Mouse (Mus musculus) hindbrain, embryonic 11.5 days (tissue): Measurements from ENCODE around the gene Polr2i. TPM values are rescaled to one million over a fixed set of nuclear protein-coding genes. Genes with fewer than 3 reads are reported as not detected.
A peak's percentile ranks its signal among the peaks of the same experiment; 100 is the strongest.
"Not testable (repeated sequence)": the region's sequence is repeated elsewhere in the genome, so short reads cannot be mapped to it uniquely, and the experiment has no call there.

ENCODE experiments used
- ATAC-seq: fragments of 200-750 bp; cut with Nextera tagmentation; 2 replicates; pipeline ENCODE4 v1.8.0; 2017; ENCODE audit warnings: mild to moderate bottlenecking, moderate TSS enrichment, moderate library complexity; ENCODE audit not compliant: low FRiP score
- DNase-seq: peaks from one replicate; pipeline ENCODE4 v3.0.0-alpha.2; 2015; ENCODE audit warnings: low spot score
- H3K27ac ChIP-seq: fragments of 300-500 bp; sonication (generic); 2 replicates; pipeline ENCODE4 v1.5.1; 2014; ENCODE audit warnings: mild to moderate bottlenecking, low read depth, low read length
- H3K27me3 ChIP-seq: fragments of 300-500 bp; sonication (generic); 2 replicates; pipeline ENCODE4 v1.6.1; 2014; ENCODE audit warnings: mild to moderate bottlenecking, low read length, moderate library complexity, mixed read lengths; ENCODE audit not compliant: control insufficient read depth, insufficient read depth
- H3K36me3 ChIP-seq: fragments of 300-500 bp; sonication (generic); 2 replicates; pipeline ENCODE4 v1.6.1; 2014; ENCODE audit warnings: mild to moderate bottlenecking, low read length, moderate library complexity, mixed read lengths; ENCODE audit not compliant: control insufficient read depth, insufficient read depth
- H3K4me1 ChIP-seq: fragments of 300-500 bp; sonication (generic); replicated peaks from 2 replicates; pipeline ENCODE4 v1.6.1; 2014; ENCODE audit warnings: low read length, mixed read lengths; ENCODE audit not compliant: control insufficient read depth, insufficient read depth
- H3K4me2 ChIP-seq: fragments of 300-500 bp; sonication (generic); replicated peaks from 2 replicates; pipeline ENCODE4 v1.6.1; 2014; ENCODE audit warnings: mild to moderate bottlenecking, low read depth, low read length
- H3K4me3 ChIP-seq: fragments of 300-500 bp; sonication (generic); 2 replicates; pipeline ENCODE4 v1.5.1; 2014; ENCODE audit warnings: low read depth, low read length
- H3K9ac ChIP-seq: fragments of 300-500 bp; sonication (generic); 2 replicates; pipeline ENCODE4 v1.6.1; 2014; ENCODE audit warnings: low read depth, low read length
- H3K9me3 ChIP-seq: fragments of 300-500 bp; sonication (generic); 2 replicates; pipeline ENCODE4 v1.6.1; 2016; ENCODE audit warnings: low read length; ENCODE audit not compliant: control insufficient read depth
- WGBS: fragments of 180-500 bp; shearing (Covaris S2); extraction: QIAGEN DNeasy Blood & Tissue Kit; methylation state at CpG from one replicate; pipeline ENCODE4 v1.1.7; 2014; 5-methylcytosine and 5-hydroxymethylcytosine counted together
- polyA plus RNA-seq: library from polyadenylated mRNA; unstranded; fragments of >200 nt; fragmentation: Nextera tagmentation; extraction: Ambion mirVana; gene quantifications from 2 replicates; pipeline ENCODE4 v1.2.1, GENCODE M21; 2014

Polr2i gene
- polyA plus RNA-seq, 1 experiment from 2014 or later, result 176 TPM

DNA sequence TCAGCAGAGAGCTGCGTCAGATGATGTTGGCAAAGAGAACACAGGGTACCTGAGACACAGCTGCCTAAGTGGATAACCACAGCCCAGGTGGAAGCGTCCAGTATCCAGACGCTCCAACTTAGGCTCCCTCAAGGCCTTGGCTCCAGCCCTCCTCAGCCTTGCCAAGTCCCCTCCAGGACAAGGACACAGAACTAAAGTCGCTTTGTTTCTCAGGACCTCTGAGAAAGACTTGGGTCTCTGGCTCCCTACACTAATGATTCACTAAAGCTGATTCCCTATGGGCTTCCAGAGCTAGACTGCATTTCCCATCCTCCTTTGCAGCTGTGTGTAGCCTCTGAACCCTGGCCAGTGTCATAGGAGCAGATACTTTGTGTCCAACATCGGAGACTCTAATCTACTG, 31.5 kb upstream of the Polr2i start:
- Histone ChIP-seq H3K36me3 (no peaks in the 10 kb centered on the region), H3K27me3 (no peaks in the 10 kb centered on the region), H3K4me2 (no peak overlapping the region), H3K27ac (no peak overlapping the region), H3K4me3 (no peak overlapping the region), H3K9ac (no peak overlapping the region), H3K9me3 (no peaks in the 10 kb centered on the region), H3K4me1 (no peaks in the 10 kb centered on the region; the same call in 1 of the 2 replicates)
- no peak for DNase-seq
- ATAC-seq, result no peak
- 80% methylated on average over 5 of the region's 5 CpGs for WGBS

DNA sequence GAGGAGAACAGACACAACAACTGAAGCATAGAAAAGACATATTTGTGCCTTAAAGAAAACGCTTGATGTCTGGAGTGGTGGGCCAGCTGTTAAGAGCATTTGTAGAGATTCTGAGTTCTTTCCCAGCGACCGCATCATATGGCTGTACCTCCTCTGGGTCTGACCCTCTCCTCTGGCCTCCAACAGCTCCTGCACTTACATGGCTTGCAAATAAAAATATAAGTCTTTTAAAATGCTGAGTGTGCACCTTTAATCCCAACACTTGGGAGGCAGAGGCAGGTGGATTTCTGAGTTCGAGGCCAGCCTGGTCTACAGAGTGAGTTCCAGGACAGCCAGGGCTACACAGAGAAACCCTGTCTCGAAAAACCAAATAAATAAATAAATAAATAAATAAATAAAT, 31.1 kb upstream of the Polr2i start:
- H3K9me3 ChIP-seq, H3K4me2 ChIP-seq, H3K36me3 ChIP-seq, H3K27ac ChIP-seq, ATAC-seq, H3K9ac ChIP-seq, DNase-seq, H3K4me3 ChIP-seq, H3K27me3 ChIP-seq, H3K4me1 ChIP-seq: not testable (repeated sequence)
- 94% methylated on average over 5 of the region's 5 CpGs for WGBS

DNA sequence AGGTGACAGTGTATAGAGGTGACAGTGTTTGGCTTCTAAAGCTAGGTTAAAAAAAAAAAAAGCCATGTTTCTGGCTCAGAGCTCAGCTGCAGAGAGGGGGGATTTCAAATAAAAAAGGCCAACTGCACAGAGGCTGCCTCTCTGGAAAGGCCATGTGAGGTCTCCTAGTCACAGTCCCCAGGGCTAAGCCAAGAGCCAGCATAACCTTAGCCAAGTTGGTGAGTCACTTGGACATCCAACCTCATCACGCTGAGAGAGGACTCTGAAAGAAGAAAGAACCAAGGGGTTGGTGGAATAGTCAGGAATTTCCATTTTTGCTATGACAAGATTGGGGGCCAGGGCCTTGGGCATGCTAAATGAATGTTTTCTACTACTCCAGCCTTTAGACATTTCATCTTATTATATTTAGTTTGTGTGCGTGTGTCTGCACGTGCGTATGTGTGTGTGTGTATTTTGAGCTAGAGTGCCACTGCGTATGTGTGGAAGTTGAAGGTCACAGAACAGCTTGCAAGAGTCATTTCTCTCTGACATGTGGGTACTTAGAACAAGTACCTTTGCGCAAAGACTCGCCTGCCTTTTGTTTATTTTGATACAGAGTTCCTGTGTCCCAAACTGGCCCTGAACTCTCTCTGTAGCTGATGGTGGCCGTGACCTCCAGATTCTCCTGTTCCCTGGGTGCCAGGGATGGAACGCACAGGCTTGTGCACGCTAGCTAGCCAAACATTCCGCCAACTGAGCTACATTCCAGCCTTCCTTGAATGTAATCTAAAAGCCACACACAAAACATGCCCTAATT, 28.7 kb upstream of the Polr2i start:
- no peaks in the 10 kb centered on the region for H3K36me3 ChIP-seq
- WGBS, result 84% methylated on average over 11 of the region's 11 CpGs
- no peak overlapping the region for H3K9ac ChIP-seq
- ATAC-seq (no peak), DNase-seq (no peak)
- H3K4me3 ChIP-seq, result no peak overlapping the region
- H3K4me1 ChIP-seq, result no peaks in the 10 kb centered on the region; the same call in 1 of the 2 replicates
- H3K27ac ChIP-seq, result no peak overlapping the region
- H3K4me2 ChIP-seq, result no peak overlapping the region
- H3K9me3 ChIP-seq, result no peaks in the 10 kb centered on the region
- no peaks in the 10 kb centered on the region for H3K27me3 ChIP-seq

DNA sequence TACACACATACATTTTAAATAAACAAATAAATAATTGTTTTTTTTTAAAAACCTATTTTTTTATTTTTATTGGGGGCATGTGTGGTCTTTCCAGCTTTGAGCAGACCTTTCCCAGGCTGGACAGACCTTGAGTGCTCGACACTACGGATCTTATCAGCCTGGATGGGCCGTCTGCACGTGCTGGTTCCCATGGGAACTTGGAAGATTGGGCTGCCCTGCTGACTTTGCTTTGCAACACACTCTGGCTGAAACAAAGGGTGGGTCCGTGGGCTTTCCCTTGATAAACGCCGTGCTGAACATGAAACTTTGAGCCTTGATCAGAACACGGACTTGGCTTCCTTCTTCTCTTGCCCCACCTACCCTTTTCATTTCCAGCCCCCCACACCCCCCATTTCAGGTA, 27.4 kb upstream of the Polr2i start:
- WGBS, result 32% methylated on average over 8 of the region's 8 CpGs
- no peak overlapping the region for H3K9ac ChIP-seq
- DNase-seq (peak; percentile 23), ATAC-seq (no peak)
- no peaks in the 10 kb centered on the region for H3K9me3 ChIP-seq
- H3K27ac ChIP-seq, result no peak overlapping the region
- no peaks in the 10 kb centered on the region for H3K4me1 ChIP-seq
- H3K36me3 ChIP-seq, result no peaks in the 10 kb centered on the region
- H3K4me3 ChIP-seq, result no peak overlapping the region
- H3K4me2 ChIP-seq, result no peak overlapping the region
- H3K27me3 ChIP-seq, result no peaks in the 10 kb centered on the region

DNA sequence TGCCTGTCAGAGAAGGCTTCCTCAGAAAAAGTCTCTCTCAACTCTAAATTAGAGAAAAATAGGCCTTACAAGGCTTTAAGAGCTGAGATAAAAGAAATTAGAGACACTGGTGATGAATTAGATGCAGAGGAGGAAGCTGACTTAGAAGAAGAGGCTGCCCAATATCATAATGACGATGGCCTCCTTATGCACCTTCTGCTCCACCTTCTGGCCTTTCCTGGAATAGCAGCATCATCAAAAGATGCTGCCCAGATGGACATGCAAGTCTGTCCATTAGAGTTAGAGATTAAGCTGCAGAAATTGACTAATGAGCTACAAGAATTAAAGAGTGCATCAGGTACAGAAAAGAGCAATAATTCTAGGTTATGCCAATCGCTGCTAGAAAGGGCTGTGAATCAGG, 26.4 kb upstream of the Polr2i start:
- Histone ChIP-seq H3K4me1 (no peaks in the 10 kb centered on the region), H3K27me3 (no peaks in the 10 kb centered on the region), H3K27ac (no peak overlapping the region), H3K9me3 (no peaks in the 10 kb centered on the region), H3K4me2 (no peak overlapping the region), H3K4me3 (no peak overlapping the region), H3K9ac (no peak overlapping the region), H3K36me3 (no peaks in the 10 kb centered on the region)
- DNase-seq (peak; percentile 80), ATAC-seq (no peak)
- WGBS, result 8% methylated on average over 2 of the region's 2 CpGs

DNA sequence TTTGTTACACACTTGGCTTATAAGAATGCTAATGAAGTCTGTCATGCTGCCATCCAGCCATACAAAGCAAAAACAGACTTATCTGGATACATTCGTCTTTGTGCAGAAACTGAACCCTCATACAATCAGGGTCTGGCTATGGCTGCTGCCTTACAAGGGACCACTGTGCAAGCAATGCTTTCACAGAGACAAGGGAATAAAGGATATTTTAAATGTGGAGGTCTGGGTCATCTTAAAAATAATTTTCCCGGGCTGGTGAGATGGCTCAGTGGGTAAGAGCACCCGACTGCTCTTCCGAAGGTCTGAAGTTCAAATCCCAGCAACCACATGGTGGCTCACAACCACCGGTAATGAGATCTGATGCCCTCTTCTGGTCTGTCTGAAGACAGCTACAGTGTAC, 25.4 kb upstream of the Polr2i start:
- H3K4me1 ChIP-seq, H3K36me3 ChIP-seq, H3K4me2 ChIP-seq, ATAC-seq, H3K9ac ChIP-seq, H3K9me3 ChIP-seq, H3K4me3 ChIP-seq, DNase-seq, H3K27me3 ChIP-seq, H3K27ac ChIP-seq: not testable (repeated sequence)
- 65% methylated on average over 5 of the region's 5 CpGs for WGBS

DNA sequence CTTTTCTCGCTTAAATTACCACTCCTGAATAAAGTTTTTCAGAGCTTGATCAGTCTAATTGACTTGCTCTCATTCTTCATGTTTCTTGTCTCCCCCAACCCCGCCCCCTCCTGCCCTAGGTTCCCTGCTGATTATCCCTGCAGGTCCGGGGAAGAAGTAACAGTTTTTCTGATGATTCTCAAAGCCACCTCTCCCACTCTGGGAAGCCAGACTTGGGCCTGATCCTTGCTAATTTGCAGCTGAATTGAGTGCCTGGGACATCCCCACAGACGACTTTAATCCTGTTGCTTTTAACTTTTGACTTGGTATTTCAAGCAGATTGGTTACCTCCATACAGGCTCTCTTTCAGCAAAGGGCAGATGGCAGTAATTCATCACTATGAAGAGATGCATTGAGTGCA, 20.7 kb upstream of the Polr2i start:
- WGBS, result 23% methylated on average over 4 of the region's 4 CpGs
- ATAC-seq, result no peak

DNA sequence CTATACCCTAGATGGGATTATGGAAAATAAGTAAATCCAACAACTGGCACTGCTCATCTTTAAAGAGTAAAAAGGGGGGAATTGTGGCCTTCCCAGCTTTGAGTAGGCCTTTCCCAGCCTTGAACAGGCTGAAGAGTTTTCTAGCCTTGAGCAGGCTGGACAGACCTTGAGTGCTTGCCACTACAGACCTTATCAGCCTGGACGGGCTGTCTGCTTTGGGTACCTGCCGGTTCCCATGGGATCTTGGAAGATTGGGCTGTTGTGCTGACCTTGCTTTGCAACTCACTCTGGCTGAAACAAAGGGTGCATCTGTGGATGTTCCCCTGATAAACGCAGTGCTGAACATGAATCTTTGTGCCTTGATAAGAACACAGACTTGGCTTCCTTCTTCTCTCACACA, 17.9 kb upstream of the Polr2i start:
- no peaks in the 10 kb centered on the region for H3K9me3 ChIP-seq
- H3K4me3 ChIP-seq, result no peak overlapping the region
- DNase-seq (no peak), ATAC-seq (no peak)
- H3K27ac ChIP-seq, result no peak overlapping the region
- H3K36me3 ChIP-seq, result no peaks in the 10 kb centered on the region
- H3K4me2 ChIP-seq, result no peak overlapping the region
- no peak overlapping the region for H3K9ac ChIP-seq
- no peaks in the 10 kb centered on the region for H3K4me1 ChIP-seq
- 96% methylated on average over 3 of the region's 3 CpGs for WGBS
- H3K27me3 ChIP-seq, result no peaks in the 10 kb centered on the region

More for the DNA sequence above, 20.7 kb upstream of the Polr2i start:
- H3K4me3 ChIP-seq, result no peak overlapping the region
- no peak overlapping the region for H3K4me2 ChIP-seq
- H3K9ac ChIP-seq, result no peak overlapping the region
- no peaks in the 10 kb centered on the region for H3K27me3 ChIP-seq
- no peaks in the 10 kb centered on the region for H3K36me3 ChIP-seq
- H3K27ac ChIP-seq, result no peak overlapping the region
- no peaks in the 10 kb centered on the region for H3K4me1 ChIP-seq
- H3K9me3 ChIP-seq, result no peaks in the 10 kb centered on the region
- DNase-seq, result no peak

DNA sequence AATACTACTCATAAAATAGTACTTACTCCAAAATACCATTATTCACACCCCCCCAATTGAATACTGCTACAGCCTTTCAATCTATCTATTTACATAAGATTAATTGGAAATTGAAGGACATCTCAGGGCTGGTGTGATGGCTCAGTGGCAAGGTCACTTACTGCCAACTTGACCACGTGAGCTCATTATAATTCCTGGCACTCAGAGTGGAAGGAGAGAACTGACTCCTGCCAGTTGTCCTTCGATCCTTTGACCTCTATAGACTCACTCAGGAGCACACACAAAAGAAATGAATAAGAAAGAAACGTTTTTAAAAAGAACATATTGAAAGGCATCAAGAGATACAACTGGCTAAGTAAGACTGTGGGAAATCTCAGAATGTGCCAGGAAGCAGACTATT, 15.9 kb upstream of the Polr2i start:
- Histone ChIP-seq H3K9ac (no peak overlapping the region), H3K36me3 (no peaks in the 10 kb centered on the region), H3K27ac (no peak overlapping the region), H3K4me2 (no peak overlapping the region), H3K4me1 (no peaks in the 10 kb centered on the region), H3K27me3 (no peaks in the 10 kb centered on the region), H3K9me3 (no peaks in the 10 kb centered on the region), H3K4me3 (no peak overlapping the region)
- ATAC-seq (no peak), DNase-seq (no peak)
- WGBS, result 68% methylated on average over 3 of the region's 3 CpGs
